Mouse (Mus musculus) retina, adult 2 months (tissue): ENCODE measurements around the gene Mpc2.

Experiments used
- DNase-seq: peaks from one replicate; pipeline ENCODE4 v3.0.0-alpha.2; 2012; ENCODE audit warnings: low read depth, low spot score

The Mpc2 gene

DNA sequence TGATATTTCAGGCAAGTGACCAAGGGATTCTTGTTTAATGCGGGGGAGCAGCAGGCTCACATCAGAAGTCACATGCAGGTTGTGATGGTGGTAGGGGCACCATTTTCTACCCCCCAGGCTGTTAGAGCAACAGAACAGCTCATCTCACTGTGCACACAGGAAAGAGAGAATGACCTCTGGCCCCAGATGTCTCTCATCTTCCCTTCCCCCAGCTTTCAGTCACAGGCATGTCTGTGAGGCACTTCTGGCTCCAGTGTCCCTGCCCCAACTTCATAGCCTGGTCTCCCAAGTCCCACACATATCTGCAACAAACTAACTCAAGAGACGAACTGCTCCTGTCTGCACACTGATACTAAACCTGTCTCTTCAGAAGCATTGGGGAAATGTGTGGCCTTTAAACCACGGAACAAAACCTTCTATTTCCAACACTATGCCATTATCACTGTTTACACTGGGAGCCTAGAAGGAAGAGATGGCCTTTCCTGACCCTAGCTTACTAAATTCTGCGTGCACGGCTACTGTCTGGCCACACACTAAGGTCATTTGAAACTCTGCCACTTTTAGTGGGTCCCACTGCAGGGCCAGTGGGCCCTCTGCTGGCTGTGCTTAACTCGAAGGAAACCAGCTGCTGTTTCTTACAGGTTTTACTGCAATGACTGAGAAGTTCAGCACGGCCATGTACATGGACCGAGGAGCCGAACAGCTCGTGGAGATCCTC, 43.0 kb downstream of the Mpc2 start:
- no peak for DNase-seq

- DNase-seq: no peak
Measured at GRCm38 (mm10) chr1:165506303-165506702, 45.9 kb downstream of the Mpc2 start.

- DNase-seq: no peak
Measured at GRCm38 (mm10) chr1:165510161-165510560, 49.7 kb downstream of the Mpc2 start.

- no peak for DNase-seq
Measured at GRCm38 (mm10) chr1:165520716-165521115, 60.3 kb downstream of the Mpc2 start.
